Mouse (Mus musculus) CD4-positive naive resting alpha-beta T cell, adult 57 days (primary cell): ENCODE data around the gene Krt36. TPM values are rescaled to one million over a fixed set of nuclear protein-coding genes. Genes with fewer than 3 reads are reported as not detected.

Experiments
- total RNA-seq: library from RNA; stranded (reverse); gene quantifications from one replicate; pipeline ENCODE4 v1.2.4, GENCODE M21; 2023

Gene Krt36
- total RNA-seq = not detected

DNA sequence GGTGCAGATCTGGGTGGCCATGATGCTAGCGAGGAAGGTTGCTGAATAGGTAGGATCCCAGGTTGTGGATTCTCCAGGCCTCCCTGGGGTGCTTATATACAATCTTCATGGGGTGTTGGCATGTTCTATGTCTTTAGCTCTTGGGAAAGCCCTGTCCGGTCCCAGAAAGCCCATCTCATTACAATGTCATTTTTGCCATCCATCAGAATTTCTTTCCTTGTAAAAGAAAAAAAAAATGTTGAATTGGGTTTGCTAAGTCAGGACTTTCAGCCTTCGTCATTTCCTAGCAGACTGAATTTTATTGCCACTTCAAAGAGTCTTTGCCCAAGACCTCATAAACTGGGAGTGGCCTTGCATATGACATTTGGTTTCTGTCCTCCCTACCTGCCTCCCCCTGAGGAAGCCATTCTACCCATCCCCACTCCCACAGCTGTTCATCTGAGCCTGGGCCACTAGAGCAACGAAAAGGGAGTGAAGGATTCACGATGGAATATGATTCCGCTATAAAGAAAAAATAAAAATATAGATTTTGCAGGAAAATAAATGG, at the start of gene Krt36:
Gene Krt36, minus strand, starts transcription at position 51 of the 547 bp plus-strand sequence.

GRCm38 (mm10) chr11:100148615-100149330, 43.3 kb upstream of the Krt36 start, which contains the start of gene Krt19:
Krt19 (minus strand) TSS chr11:100148665.

DNA sequence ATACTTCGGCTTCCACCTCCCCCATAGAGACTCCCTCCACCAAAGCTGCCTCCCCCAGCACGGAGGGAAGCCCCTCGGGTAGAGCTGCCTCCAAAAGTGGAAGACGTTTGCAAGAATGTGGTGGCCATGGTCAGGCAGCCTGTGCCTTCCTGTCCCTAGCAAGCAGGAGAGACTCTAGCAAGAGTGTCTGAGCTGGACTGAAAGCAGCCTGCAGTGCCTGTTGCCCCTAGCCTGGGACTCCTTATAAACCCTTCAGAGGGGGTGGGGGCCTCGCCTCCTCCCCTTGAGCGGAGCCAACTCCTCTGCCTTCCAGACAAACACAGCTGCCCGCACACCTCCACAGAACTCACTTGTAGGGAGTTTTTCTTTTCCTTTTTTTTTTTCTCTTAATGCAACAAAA, 30.3 kb upstream of the Krt36 start, which contains the start of gene Krt15:
Gene Krt15, minus strand, starts transcription at position 198 of the 400 bp plus-strand sequence.

GRCm38 (mm10) chr11:100121466-100121865, 16.0 kb upstream of the Krt36 start, which contains the start of gene Krt13:
Krt13 (minus strand) TSS chr11:100121566.

DNA sequence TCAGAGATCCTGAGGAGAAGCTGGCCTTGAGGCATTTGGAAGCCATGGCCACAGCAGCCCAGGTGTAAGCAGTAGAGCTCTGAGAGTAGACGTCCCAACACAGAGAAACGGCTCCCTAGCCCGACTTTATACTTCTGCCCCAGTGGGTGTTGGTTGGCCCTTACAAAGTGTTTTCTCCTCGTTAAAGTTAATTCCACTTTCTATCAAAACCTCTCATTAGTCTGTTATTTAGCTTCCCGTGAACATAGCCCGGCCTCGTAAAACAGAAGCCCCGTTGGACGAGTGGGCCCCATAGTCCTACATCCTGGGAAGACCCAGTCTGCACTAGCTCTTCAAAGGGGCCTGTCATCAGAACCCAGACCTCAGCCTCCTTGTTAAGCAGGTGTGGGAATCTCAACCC, 9.3 kb downstream of the Krt36 start, which contains the start of gene Krt35:
Gene Krt35, minus strand, starts transcription at position 101 of the 400 bp plus-strand sequence.

DNA sequence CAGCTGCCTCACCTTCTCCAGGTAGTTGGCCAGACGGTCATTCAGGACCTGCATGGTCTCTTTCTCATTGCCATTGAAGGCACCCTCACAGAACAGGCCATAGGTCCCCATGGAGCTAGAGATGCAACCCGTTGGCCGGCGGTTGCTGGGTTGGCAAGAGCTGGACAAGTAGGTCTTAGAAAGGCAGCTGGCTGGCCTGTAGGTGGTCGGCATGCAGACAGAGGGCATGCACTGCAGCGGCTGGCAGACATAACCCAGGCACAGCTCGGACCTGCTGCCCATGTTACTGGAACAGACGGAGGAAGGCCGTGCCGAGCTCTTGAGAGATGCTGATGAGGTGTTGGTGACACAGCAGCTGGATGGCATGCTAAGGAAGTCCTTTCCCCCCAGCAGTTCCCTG, 17.6 kb downstream of the Krt36 start, which contains the start of gene Krt32:
Gene Krt32, minus strand, starts transcription at position 366 of the 400 bp plus-strand sequence.

Other genes starting within 250 kb of the Krt36 start
- gene Gm11568, start 247.7 kb downstream of the Krt36 start, total RNA-seq = not detected
- not detected for gene Gm11559, start 241.2 kb downstream of the Krt36 start, total RNA-seq
- not detected for gene Krtap9-1, start 232.2 kb downstream of the Krt36 start, total RNA-seq
- not detected for gene Gm11567, start 226.4 kb downstream of the Krt36 start, total RNA-seq
- not detected for gene Krtap31-1, start 197.7 kb downstream of the Krt36 start, total RNA-seq
- not detected for gene Gm11565, start 190.9 kb downstream of the Krt36 start, total RNA-seq
- not detected for gene Krtap31-2, start 169.3 kb downstream of the Krt36 start, total RNA-seq
- not detected for gene Krtap9-5, start 157.2 kb downstream of the Krt36 start, total RNA-seq
- gene Krtap29-1, start 126.6 kb downstream of the Krt36 start, total RNA-seq = not detected
- gene Krtap16-1, start 119.0 kb downstream of the Krt36 start, total RNA-seq = not detected
- not detected for gene Krtap17-1, start 111.6 kb downstream of the Krt36 start, total RNA-seq
- not detected for gene Krt33a, start 89.4 kb downstream of the Krt36 start, total RNA-seq
- gene Krt33b, start 75.8 kb downstream of the Krt36 start, total RNA-seq = not detected
- not detected for gene Krt34, start 64.1 kb downstream of the Krt36 start, total RNA-seq
- gene Krt31, start 55.1 kb downstream of the Krt36 start, total RNA-seq = not detected
- not detected for gene Krt32, start 17.4 kb downstream of the Krt36 start, total RNA-seq
- gene Krt35, start 9.4 kb downstream of the Krt36 start, total RNA-seq = not detected
- not detected for gene Krt13, start 15.9 kb upstream of the Krt36 start, total RNA-seq
- gene Krt15, start 30.3 kb upstream of the Krt36 start, total RNA-seq = not detected
- 4.8 TPM for gene Krt19, start 43.0 kb upstream of the Krt36 start, total RNA-seq
- not detected for gene Krt9, start 87.6 kb upstream of the Krt36 start, total RNA-seq
- gene Krt14, start 101.9 kb upstream of the Krt36 start, total RNA-seq = not detected
- not detected for gene Krt16, start 143.3 kb upstream of the Krt36 start, total RNA-seq
- gene Krt17, start 155.4 kb upstream of the Krt36 start, total RNA-seq = not detected
- gene Krt42, start 164.2 kb upstream of the Krt36 start, total RNA-seq = not detected
- 2,248 TPM for gene Eif1, start 214.3 kb upstream of the Krt36 start, total RNA-seq
- gene Gast, start 228.8 kb upstream of the Krt36 start, total RNA-seq = not detected